Mouse (Mus musculus) G1E (cell line): Measurements from ENCODE around the gene Elovl1.

Experiments used
- CTCF ChIP-seq: IDR thresholded peaks from 2 replicates; pipeline ENCODE4 v1.5.1; 2012; ENCODE audit warnings: low read depth, low read length, inconsistent platforms, mixed read lengths
- GATA1 ChIP-seq: IDR thresholded peaks from 2 replicates; pipeline ENCODE4 v1.6.1; 2012; ENCODE audit warnings: borderline replicate concordance, low read length, inconsistent platforms, mixed read lengths
- GATA2 ChIP-seq: IDR thresholded peaks from 2 replicates; pipeline ENCODE4 v1.6.1; 2012; ENCODE audit warnings: low read depth, low read length, inconsistent platforms, borderline replicate concordance
- POLR2AphosphoS5 ChIP-seq: IDR thresholded peaks from 2 replicates; pipeline ENCODE4 v1.6.1; 2012; ENCODE audit warnings: low read depth, low read length, inconsistent platforms; ENCODE audit not compliant: insufficient replicate concordance
- TAL1 ChIP-seq: conservative IDR thresholded peaks from 2 replicates; pipeline ENCODE4 v1.6.1; 2012; ENCODE audit warnings: low read depth, low read length, inconsistent platforms, mixed read lengths

GRCm38 (mm10) chr4:118417112-118417797, 10.6 kb upstream of the Elovl1 start:
- TF ChIP-seq CTCF (no peak), POLR2AphosphoS5 (no peak), GATA1 (no peak), TAL1 (no peak), GATA2 (no peak)
